Mouse (Mus musculus) layer of hippocampus, adult 18-20 months (tissue): Measurements from ENCODE around the gene Olfr67. TPM values are rescaled to one million over a fixed set of nuclear protein-coding genes. Genes with fewer than 3 reads are reported as not detected.
"Not testable (repeated sequence)": the region's sequence is repeated elsewhere in the genome, so short reads cannot be mapped to it uniquely, and the experiment has no call there.

Source experiments
- DNase-seq, 2 experiments: peaks; one replicate each; pipeline ENCODE4 v3.0.0; 2022; ENCODE audit warnings: low spot score in 2 of 2
- long read RNA-seq: library from polyadenylated mRNA; stranded (forward); transcript quantifications from one replicate; pipeline ENCODE4 v2.0.0, GENCODE M21; 2021
- total RNA-seq, 2 experiments: library from RNA; stranded (reverse); gene quantifications; 2 replicates each; pipeline ENCODE4 v1.2.3; 2021

Gene Olfr67
- total RNA-seq = not detected
- long read RNA-seq = 0 reads

- no peak for DNase-seq
These were observed at the start of gene Olfr67 for GRCm38 (mm10) chr7:103791721-103792120. Olfr67 (minus strand) TSS chr7:103791821.

- no peak for DNase-seq
These were observed 48.6 kb upstream of the Olfr67 start, which contains the start of gene Hbb-bh2 for GRCm38 (mm10) chr7:103840268-103840667. Hbb-bh2 (minus strand) TSS chr7:103840520.

GRCm38 (mm10) chr7:103827808-103828207 is 36.2 kb upstream of the Olfr67 start, which contains the start of gene Hbb-bs:
Hbb-bs (minus strand) TSS chr7:103828096.
- DNase-seq = no peak

- DNase-seq = not testable (repeated sequence)
These were observed 35.5 kb upstream of the Olfr67 start for GRCm38 (mm10) chr7:103827139-103827538.

GRCm38 (mm10) chr7:103826255-103826887 is 34.8 kb upstream of the Olfr67 start:
- DNase-seq = peak in 1 of 2 experiments; percentile 4

- no peak for DNase-seq
These were observed 34.1 kb upstream of the Olfr67 start for GRCm38 (mm10) chr7:103825536-103826254.

GRCm38 (mm10) chr7:103824597-103824996 is 33.0 kb upstream of the Olfr67 start:
- no peak for DNase-seq

- not testable (repeated sequence) for DNase-seq
These were observed 23.5 kb upstream of the Olfr67 start for GRCm38 (mm10) chr7:103815085-103815484.

GRCm38 (mm10) chr7:103813766-103814165 is 22.1 kb upstream of the Olfr67 start, which contains the start of gene Hbb-bt:
Hbb-bt (minus strand) TSS chr7:103813996.
- DNase-seq = no peak

GRCm38 (mm10) chr7:103813152-103813551 is 21.5 kb upstream of the Olfr67 start:
- not testable (repeated sequence) for DNase-seq

GRCm38 (mm10) chr7:103812174-103812573 is 20.6 kb upstream of the Olfr67 start:
- no peak for DNase-seq

- no peak for DNase-seq
These were observed 19.7 kb upstream of the Olfr67 start for GRCm38 (mm10) chr7:103811223-103811845.

- no peak for DNase-seq
These were observed 19.1 kb upstream of the Olfr67 start for GRCm38 (mm10) chr7:103810746-103811145.

- no peak for DNase-seq
These were observed 18.7 kb upstream of the Olfr67 start for GRCm38 (mm10) chr7:103810296-103810695.

- DNase-seq = no peak
These were observed 18.2 kb upstream of the Olfr67 start for GRCm38 (mm10) chr7:103809801-103810155.

GRCm38 (mm10) chr7:103808971-103809800 is 17.6 kb upstream of the Olfr67 start:
- no peak for DNase-seq

- DNase-seq = not testable (repeated sequence)
These were observed 16.5 kb upstream of the Olfr67 start for GRCm38 (mm10) chr7:103808120-103808519.

GRCm38 (mm10) chr7:103806856-103807255 is 15.2 kb upstream of the Olfr67 start:
- peak; percentile 5 to 55 for DNase-seq

GRCm38 (mm10) chr7:103792669-103793388 is 1.2 kb upstream of the Olfr67 start:
- no peak for DNase-seq

- no peak for DNase-seq
These were observed 12.0 kb downstream of the Olfr67 start, which contains the start of gene Olfr68 for GRCm38 (mm10) chr7:103779598-103779997. Olfr68 (minus strand) TSS chr7:103779698.
